Comparison of ENCODE assay signal across 13 mouse cellular contexts in genomic region chr4:97615031-97615430, GRCm38 (mm10).
"Had no signal": no experiment of that assay in that cellular context is flagged by ENCODE, and none has a peak within 500 bp of the region (broad histone marks: within the 10 kb centered on the region; RNA-seq: fewer than 3 reads in every experiment).

No protein-coding gene starts in this region.

- H3K9ac ChIP-seq: hindbrain, embryonic 12.5 days; kidney, embryonic 15.5 days; lung, embryonic 14.5 days; midbrain, embryonic 13.5 days had no signal

- H3K27ac ChIP-seq: hindbrain, embryonic 12.5 days; kidney, embryonic 15.5 days; left cerebral cortex, adult 2 months; limb, embryonic 10.5 days; midbrain, embryonic 13.5 days had no signal

- H3K36me3 ChIP-seq: hindbrain, embryonic 12.5 days; kidney, embryonic 15.5 days; limb, embryonic 10.5 days; midbrain, embryonic 13.5 days had no signal

- ATAC-seq: hindbrain, embryonic 16.5 days; inflammation-experienced regulatory T-cells, adult 6 months; midbrain, embryonic 13.5 days had no signal

- H3K4me3 ChIP-seq: hindbrain, embryonic 12.5 days; kidney, embryonic 15.5 days; left cerebral cortex, adult 2 months; limb, embryonic 10.5 days; midbrain, embryonic 13.5 days had no signal

- DNase-seq: kidney, postnatal 14 days; lung, embryonic 14.5 days; right cerebral cortex, postnatal 4 days; spleen, adult 18-20 months; thymus, adult 18-20 months; thymus, postnatal 14 days had no signal

- H3K4me2 ChIP-seq: hindbrain, embryonic 12.5 days; kidney, embryonic 15.5 days; lung, embryonic 14.5 days; midbrain, embryonic 13.5 days had no signal

- H3K27me3 ChIP-seq: hindbrain, embryonic 12.5 days; kidney, embryonic 15.5 days; midbrain, embryonic 13.5 days had no signal

- H3K9me3 ChIP-seq: hindbrain, embryonic 12.5 days; kidney, embryonic 15.5 days; limb, embryonic 10.5 days; midbrain, embryonic 13.5 days had no signal
